Mouse (Mus musculus): ENCODE measurements around the gene C1qtnf1. TPM values are rescaled to one million over a fixed set of nuclear protein-coding genes. Genes with fewer than 3 reads are reported as not detected.
A peak's percentile ranks its signal among the peaks of the same experiment; 100 is the strongest.

C1qtnf1 gene
- polyA plus RNA-seq, 1 experiment from 2014 or later = 2.8 TPM

GRCm38 (mm10) chr11:118414270-118414669 is 13.7 kb upstream of the C1qtnf1 start:
- H3K4me2 ChIP-seq = no peak overlapping the region
- H3K9me3 ChIP-seq = no peaks in the 10 kb centered on the region
- H3K36me3 ChIP-seq = peaks cover 65% of the 10 kb centered on the region
- H3K27me3 ChIP-seq = no peaks in the 10 kb centered on the region
- H3K4me1 ChIP-seq (replicated peaks) = peaks cover 40% of the 10 kb centered on the region
- no peak overlapping the region for H3K4me3 ChIP-seq
- WGBS = 94% methylated on average over 5 of the region's 5 CpGs
- no peak overlapping the region for H3K9ac ChIP-seq
- H3K27ac ChIP-seq = no peak overlapping the region
- ATAC-seq (ENCODE audit: low FRiP score) = no peak

- no peak overlapping the region for H3K4me3 ChIP-seq
- H3K9me3 ChIP-seq = no peaks in the 10 kb centered on the region
- peaks cover 51% of the 10 kb centered on the region for H3K36me3 ChIP-seq
- no peak overlapping the region for H3K9ac ChIP-seq
- 89% methylated on average over 6 of the region's 6 CpGs for WGBS
- ATAC-seq (ENCODE audit: low FRiP score) = no peak
- no peak overlapping the region for H3K4me2 ChIP-seq
- H3K4me1 ChIP-seq (replicated peaks) = peaks cover 46% of the 10 kb centered on the region
- H3K27me3 ChIP-seq = no peaks in the 10 kb centered on the region
- H3K27ac ChIP-seq = no peak overlapping the region
Observed at GRCm38 (mm10) chr11:118415630-118416029, 12.4 kb upstream of the C1qtnf1 start.

GRCm38 (mm10) chr11:118416046-118416445 is 12.0 kb upstream of the C1qtnf1 start:
- Histone ChIP-seq H3K27me3 (no peaks in the 10 kb centered on the region), H3K36me3 (peaks cover 47% of the 10 kb centered on the region), H3K4me3 (no peak overlapping the region), H3K4me1 (replicated peaks) (peaks cover 46% of the 10 kb centered on the region), H3K9me3 (no peaks in the 10 kb centered on the region), H3K9ac (no peak overlapping the region), H3K4me2 (no peak overlapping the region), H3K27ac (no peak overlapping the region)
- 76% methylated on average over 7 of the region's 7 CpGs for WGBS
- no peak for ATAC-seq (ENCODE audit: low FRiP score)

- peaks cover 46% of the 10 kb centered on the region for H3K4me1 ChIP-seq (replicated peaks)
- H3K36me3 ChIP-seq = peaks cover 36% of the 10 kb centered on the region
- no peak overlapping the region for H3K27ac ChIP-seq
- peak overlapping the region; percentile 76 for H3K4me2 ChIP-seq
- H3K9ac ChIP-seq = peak overlapping the region; percentile 98
- peak overlapping the region; percentile 89 for H3K4me3 ChIP-seq
- no peaks in the 10 kb centered on the region for H3K27me3 ChIP-seq
- WGBS = 96% methylated on average over 9 of the region's 9 CpGs
- ATAC-seq (ENCODE audit: low FRiP score) = no peak
- H3K9me3 ChIP-seq = no peaks in the 10 kb centered on the region
Observed at GRCm38 (mm10) chr11:118417496-118417895, 10.5 kb upstream of the C1qtnf1 start.

- Histone ChIP-seq H3K36me3 (peaks cover 35% of the 10 kb centered on the region), H3K27me3 (no peaks in the 10 kb centered on the region), H3K4me3 (peak overlapping the region; percentile 89), H3K4me1 (replicated peaks) (peaks cover 43% of the 10 kb centered on the region), H3K4me2 (peak overlapping the region; percentile 76), H3K9me3 (no peaks in the 10 kb centered on the region), H3K9ac (peak overlapping the region; percentile 98), H3K27ac (peak overlapping the region; percentile 71)
- 6% methylated on average over 12 of the region's 12 CpGs for WGBS
- peak; percentile 58 for ATAC-seq (ENCODE audit: low FRiP score)
Observed at GRCm38 (mm10) chr11:118418442-118418833, 9.6 kb upstream of the C1qtnf1 start.

GRCm38 (mm10) chr11:118418834-118419504 is 9.0 kb upstream of the C1qtnf1 start, which contains the start of gene Cant1:
Cant1 (minus strand) TSS chr11:118419086.
- ATAC-seq (ENCODE audit: low FRiP score) = peak; percentile 91
- peaks cover 45% of the 10 kb centered on the region for H3K4me1 ChIP-seq (replicated peaks)
- H3K9ac ChIP-seq = peak within 1 kb of the TSS; percentile 98
- no peaks in the 10 kb centered on the region for H3K9me3 ChIP-seq
- peak within 1 kb of the TSS; percentile 76 for H3K4me2 ChIP-seq
- peak within 1 kb of the TSS; percentile 71 for H3K27ac ChIP-seq
- peaks cover 30% of the 10 kb centered on the region for H3K36me3 ChIP-seq
- H3K4me3 ChIP-seq = peak within 1 kb of the TSS; percentile 89
- no peaks in the 10 kb centered on the region for H3K27me3 ChIP-seq
- WGBS = under 1% methylated on average over 37 of the region's 50 CpGs

GRCm38 (mm10) chr11:118420261-118420660 is 7.7 kb upstream of the C1qtnf1 start:
- H3K4me3 ChIP-seq = no peak overlapping the region
- no peaks in the 10 kb centered on the region for H3K27me3 ChIP-seq
- H3K27ac ChIP-seq = no peak overlapping the region
- no peak overlapping the region for H3K9ac ChIP-seq
- H3K4me2 ChIP-seq = no peak overlapping the region
- peaks cover 17% of the 10 kb centered on the region for H3K36me3 ChIP-seq
- no peaks in the 10 kb centered on the region for H3K9me3 ChIP-seq
- H3K4me1 ChIP-seq (replicated peaks) = peaks cover 55% of the 10 kb centered on the region
- WGBS = 84% methylated on average over 7 of the region's 7 CpGs
- no peak for ATAC-seq (ENCODE audit: low FRiP score)

- Histone ChIP-seq H3K9ac (peak overlapping the region; percentile 55), H3K4me1 (replicated peaks) (peaks cover 39% of the 10 kb centered on the region), H3K4me3 (no peak overlapping the region), H3K27ac (peak overlapping the region; percentile 55; the same call in 1 of the 2 replicates), H3K27me3 (peaks cover 7% of the 10 kb centered on the region; the same call in 1 of the 2 replicates), H3K4me2 (peak overlapping the region; percentile 39), H3K36me3 (no peaks in the 10 kb centered on the region), H3K9me3 (no peaks in the 10 kb centered on the region)
- WGBS = 8% methylated on average over 18 of the region's 18 CpGs
- 0 out of 2 replicates have a peak, but pooled peaks have one; percentile 9 for ATAC-seq (ENCODE audit: low FRiP score)
Observed at GRCm38 (mm10) chr11:118423266-118423971, 4.6 kb upstream of the C1qtnf1 start.

- no peaks in the 10 kb centered on the region for H3K36me3 ChIP-seq
- peaks cover 45% of the 10 kb centered on the region for H3K4me1 ChIP-seq (replicated peaks)
- H3K27me3 ChIP-seq = peaks cover 16% of the 10 kb centered on the region; the same call in 1 of the 2 replicates
- H3K9me3 ChIP-seq = no peaks in the 10 kb centered on the region
- no peak for ATAC-seq (ENCODE audit: low FRiP score)
- H3K9ac ChIP-seq = 0 out of 2 replicates have a peak overlapping the region, but pooled peaks have one; percentile 5
- no peak overlapping the region for H3K4me3 ChIP-seq
- no peak overlapping the region for H3K4me2 ChIP-seq
- WGBS = 66% methylated on average over 13 of the region's 13 CpGs
- H3K27ac ChIP-seq = no peak overlapping the region
Observed at GRCm38 (mm10) chr11:118424621-118425335, 3.2 kb upstream of the C1qtnf1 start.

- 69% methylated on average over 5 of the region's 5 CpGs for WGBS
- H3K27ac ChIP-seq = no peak overlapping the region
- peaks cover 16% of the 10 kb centered on the region; the same call in 1 of the 2 replicates for H3K27me3 ChIP-seq
- H3K4me1 ChIP-seq (replicated peaks) = peaks cover 55% of the 10 kb centered on the region
- no peaks in the 10 kb centered on the region for H3K36me3 ChIP-seq
- no peak overlapping the region for H3K9ac ChIP-seq
- H3K4me3 ChIP-seq = no peak overlapping the region
- no peak overlapping the region for H3K4me2 ChIP-seq
- no peak for ATAC-seq (ENCODE audit: low FRiP score)
- no peaks in the 10 kb centered on the region for H3K9me3 ChIP-seq
Observed at GRCm38 (mm10) chr11:118426765-118427164, 1.2 kb upstream of the C1qtnf1 start.

GRCm38 (mm10) chr11:118427266-118427779 is 680 bp upstream of the C1qtnf1 start:
- H3K36me3 ChIP-seq = no peaks in the 10 kb centered on the region
- H3K4me2 ChIP-seq = peak overlapping the region; percentile 46
- H3K4me3 ChIP-seq = no peak overlapping the region
- WGBS = 54% methylated on average over 3 of the region's 3 CpGs
- no peak overlapping the region for H3K27ac ChIP-seq
- H3K9ac ChIP-seq = peak overlapping the region; percentile 53; the same call in 1 of the 2 replicates
- H3K4me1 ChIP-seq (replicated peaks) = peaks cover 56% of the 10 kb centered on the region
- no peaks in the 10 kb centered on the region for H3K9me3 ChIP-seq
- no peak for ATAC-seq (ENCODE audit: low FRiP score)
- H3K27me3 ChIP-seq = peaks cover 19% of the 10 kb centered on the region; the same call in 1 of the 2 replicates

- peaks cover 55% of the 10 kb centered on the region for H3K4me1 ChIP-seq (replicated peaks)
Observed at GRCm38 (mm10) chr11:118428460-118428868, 461 bp downstream of the C1qtnf1 start.

More at GRCm38 (mm10) chr11:118428460-118428868, 461 bp downstream of the C1qtnf1 start:
- Histone ChIP-seq H3K36me3 (no peaks in the 10 kb centered on the region), H3K27me3 (peaks cover 20% of the 10 kb centered on the region; the same call in 1 of the 2 replicates), H3K9me3 (no peaks in the 10 kb centered on the region), H3K4me3 (peak overlapping the region; percentile 24), H3K9ac (peak overlapping the region; percentile 53), H3K27ac (peak overlapping the region; percentile 45), H3K4me2 (peak overlapping the region; percentile 46)
- ATAC-seq (ENCODE audit: low FRiP score) = no peak
- WGBS = 12% methylated on average over 11 of the region's 11 CpGs
